In the genomic region with DNA sequence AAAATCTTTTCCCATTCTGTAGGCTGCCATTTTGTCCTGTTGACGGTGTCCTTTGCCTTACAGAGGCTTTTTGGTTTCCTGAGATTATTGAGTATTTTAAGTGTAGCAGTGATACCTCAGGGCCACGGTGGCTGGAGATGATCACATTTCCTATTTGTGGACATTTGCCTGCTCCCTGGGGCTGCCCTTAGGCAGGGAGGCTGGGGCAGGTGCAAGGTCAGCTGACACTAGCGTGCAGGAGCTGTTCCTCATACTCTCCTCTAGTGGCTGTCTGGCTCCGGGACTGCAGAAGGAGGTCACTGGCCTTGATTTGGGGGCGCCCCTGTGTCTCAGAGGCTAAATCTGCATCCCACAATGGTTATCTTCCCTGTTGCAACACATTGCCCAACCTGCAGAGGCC, we compare ENCODE assay signal across 17 mouse cellular contexts. TPM values are rescaled to one million over a fixed set of nuclear protein-coding genes. Genes with fewer than 3 reads are reported as not detected.
"Had no signal": no experiment of that assay in that cellular context is flagged by ENCODE, and none has a peak within 500 bp of the region (broad histone marks: within the 10 kb centered on the region; RNA-seq: fewer than 3 reads in every experiment).

No protein-coding gene starts in this region.

- H3K9ac ChIP-seq: lung, embryonic 14.5 days; midbrain, embryonic 12.5 days; midbrain, embryonic 15.5 days; neural tube, embryonic 12.5 days; stomach, embryonic 15.5 days had no signal

- H3K27me3 ChIP-seq: midbrain, embryonic 15.5 days; neural tube, embryonic 12.5 days; stomach, embryonic 15.5 days had no signal

- H3K4me3 ChIP-seq: midbrain, embryonic 10.5 days; midbrain, embryonic 12.5 days; midbrain, embryonic 15.5 days; neural tube, embryonic 12.5 days; stomach, embryonic 15.5 days had no signal

- H3K9me3 ChIP-seq: midbrain, embryonic 10.5 days; midbrain, embryonic 12.5 days; midbrain, embryonic 15.5 days; neural tube, embryonic 12.5 days; stomach, embryonic 15.5 days had no signal

- H3K36me3 ChIP-seq: midbrain, embryonic 10.5 days; midbrain, embryonic 12.5 days; midbrain, embryonic 15.5 days; neural tube, embryonic 12.5 days; stomach, embryonic 15.5 days had no signal

- DNase-seq: lung, adult 18-20 months; lung, embryonic 14.5 days; lung, postnatal 10 days; lung, postnatal 4 days; right cerebral cortex, postnatal 14 days; thymus, adult 2 months; thymus, postnatal 25 days had no signal

- H3K27ac ChIP-seq: midbrain, embryonic 10.5 days; midbrain, embryonic 12.5 days; midbrain, embryonic 15.5 days; neural tube, embryonic 12.5 days; stomach, embryonic 15.5 days; stomach, postnatal 0 days had no signal

- ATAC-seq: midbrain, embryonic 15.5 days had no signal

- H3K4me2 ChIP-seq: lung, embryonic 14.5 days; midbrain, embryonic 12.5 days; midbrain, embryonic 15.5 days; neural tube, embryonic 12.5 days; stomach, embryonic 15.5 days had no signal

RNA-seq across cellular contexts. Expression of a gene that starts 21.6 kb away (rescaled TPM):
- polyA plus RNA-seq: lung, embryonic 16.5 days; midbrain, embryonic 10.5 days; midbrain, embryonic 12.5 days; midbrain, embryonic 15.5 days; stomach, embryonic 15.5 days; stomach, postnatal 0 days had no signal

RNA-seq across cellular contexts. Expression of a gene that starts 35.2 kb away (rescaled TPM):
- total RNA-seq: megakaryocyte-erythroid progenitor cell, adult 5-6 weeks; monocyte, adult 5-6 weeks had no signal
- polyA plus RNA-seq: neural tube, embryonic 14.5 days had no signal
